Mouse (Mus musculus) megakaryocyte, embryonic 14.5 days (primary cell): ENCODE data around the gene Pi4kb.

Experiments used
- FLI1 ChIP-seq: IDR thresholded peaks from 2 replicates; pipeline ENCODE4 v1.6.1; 2012; ENCODE audit warnings: low read length, inconsistent platforms, mixed read lengths
- GATA1 ChIP-seq: IDR thresholded peaks from 3 replicates; pipeline ENCODE4 v1.6.1; 2012; ENCODE audit warnings: mixed read lengths, low read length, inconsistent platforms, borderline replicate concordance

DNA sequence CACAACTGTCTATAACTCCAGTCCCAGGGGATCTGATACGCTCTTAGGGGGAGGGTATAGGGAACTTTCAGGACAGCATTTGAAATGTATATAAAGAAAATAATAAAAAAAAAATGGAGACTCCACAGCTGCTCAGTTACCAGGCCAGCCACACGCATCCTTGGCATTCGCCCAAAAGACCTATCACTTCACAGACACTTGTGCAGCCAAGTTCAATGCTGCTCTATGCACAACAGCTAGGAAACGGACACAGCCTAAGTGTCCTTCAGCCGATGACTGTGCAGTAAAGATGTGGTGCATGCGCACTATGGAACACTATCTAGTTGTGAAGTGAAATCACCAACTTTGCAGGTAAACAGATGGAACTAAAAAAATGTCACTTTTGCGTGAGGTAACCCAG is 81.7 kb downstream of the Pi4kb start:
- TF ChIP-seq GATA1 (no peak), FLI1 (no peak)
